Mouse (Mus musculus): ENCODE measurements around the gene Gm21693. TPM values are rescaled to one million over a fixed set of nuclear protein-coding genes. Genes with fewer than 3 reads are reported as not detected.
"Not testable (repeated sequence)": the region's sequence is repeated elsewhere in the genome, so short reads cannot be mapped to it uniquely, and the experiment has no call there.

Gm21693 gene
- not detected in 2 replicates for polyA plus RNA-seq (2015; fragmentation: Nextera tagmentation; extraction: Ambion mirVana)

GRCm38 (mm10) chrY:3345229-3345628 is at the start of gene Gm21693:
Gene Gm21693, minus strand, starts transcription at chrY:3345329.
- not testable (repeated sequence) for ATAC-seq (ENCODE audit: low FRiP score); H3K4me1 ChIP-seq (replicated peaks); H3K36me3 ChIP-seq; H3K4me2 ChIP-seq; H3K9me3 ChIP-seq; H3K27ac ChIP-seq; H3K27me3 ChIP-seq; H3K4me3 ChIP-seq; H3K9ac ChIP-seq
- no CpG with 5 or more reads among the region's 9 CpGs for WGBS

- H3K36me3 ChIP-seq; H3K9ac ChIP-seq; H3K4me2 ChIP-seq; H3K4me3 ChIP-seq; H3K27me3 ChIP-seq; H3K9me3 ChIP-seq; ATAC-seq (ENCODE audit: low FRiP score); H3K27ac ChIP-seq; H3K4me1 ChIP-seq (replicated peaks): not testable (repeated sequence)
- no CpG with 5 or more reads among the region's 11 CpGs for WGBS
These were observed 4.5 kb downstream of the Gm21693 start for GRCm38 (mm10) chrY:3340661-3341060.

- H3K4me3 ChIP-seq; H3K9me3 ChIP-seq; H3K27ac ChIP-seq; H3K4me1 ChIP-seq (replicated peaks); ATAC-seq (ENCODE audit: low FRiP score); H3K9ac ChIP-seq; H3K4me2 ChIP-seq; H3K27me3 ChIP-seq; H3K36me3 ChIP-seq: not testable (repeated sequence)
- WGBS, result no CpG with 5 or more reads among the region's 9 CpGs
These were observed 38.8 kb downstream of the Gm21693 start, which contains the start of gene Gm21677 for GRCm38 (mm10) chrY:3306349-3306748. Gene Gm21677, minus strand, starts transcription at chrY:3306449.

Other genes starting within 250 kb of the Gm21693 start
- gene Gm21677, start 38.9 kb downstream of the Gm21693 start, polyA plus RNA-seq (2015; fragmentation: Nextera tagmentation; extraction: Ambion mirVana), result not detected in 2 replicates
- gene Gm21704, start 64.8 kb upstream of the Gm21693 start, polyA plus RNA-seq (2015; fragmentation: Nextera tagmentation; extraction: Ambion mirVana), result not detected in 2 replicates
- not detected in 2 replicates for gene Gm21708, start 64.8 kb upstream of the Gm21693 start, polyA plus RNA-seq (2015; fragmentation: Nextera tagmentation; extraction: Ambion mirVana)